Mouse (Mus musculus): ENCODE results near the gene Prkce.

DNA sequence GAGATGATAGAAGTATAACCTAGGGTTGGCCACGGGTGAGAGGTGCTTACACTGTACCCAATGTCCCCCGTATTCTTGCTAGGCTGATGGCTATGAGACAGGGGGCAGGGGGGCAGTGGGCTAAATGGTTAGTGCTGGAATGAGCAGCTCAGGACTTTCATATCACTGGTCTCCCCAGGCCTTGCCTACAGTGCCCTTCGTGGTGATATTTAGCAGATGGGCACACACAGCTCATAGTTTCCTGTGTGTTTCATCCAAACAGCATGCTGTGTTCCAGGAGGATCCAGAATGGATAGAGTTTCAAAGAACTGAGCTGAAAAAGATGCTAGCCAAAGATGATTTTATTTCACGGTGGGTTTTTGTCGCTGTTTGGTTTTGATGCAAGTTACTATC lies 241.0 kb downstream of the Prkce start:
- no peak for TF ChIP-seq POLR2A (IDR thresholded peaks at IDR 0.05; ENCODE audit: insufficient read length, low read depth)
- no peak for TF ChIP-seq SRF (IDR thresholded peaks at IDR 0.05; ENCODE audit: control insufficient read depth, insufficient read length, low read depth)
- no peak for TF ChIP-seq USF1 (IDR thresholded peaks at IDR 0.05; ENCODE audit: low read depth)
- no peak for TF ChIP-seq MAX (IDR thresholded peaks at IDR 0.05; ENCODE audit: low read depth)
- TF ChIP-seq TCF12 (IDR thresholded peaks at IDR 0.05; ENCODE audit: insufficient read depth, poor library complexity, severe bottlenecking) = no peak
- no peak for TF ChIP-seq CEBPB (IDR thresholded peaks at IDR 0.05; ENCODE audit: insufficient read depth, poor library complexity, severe bottlenecking)
- no peak for TF ChIP-seq E2F4 (IDR thresholded peaks at IDR 0.05; ENCODE audit: insufficient read depth)
- no peak for TF ChIP-seq MYOD1 (IDR thresholded peaks at IDR 0.05; ENCODE audit: control insufficient read depth in 1 of 3, insufficient read length in 2 of 3, low read depth in 2 of 3)
- no peak for TF ChIP-seq POLR2AphosphoS2 (IDR thresholded peaks at IDR 0.05; ENCODE audit: insufficient read length, low read depth)
- TF ChIP-seq MYOG (IDR thresholded peaks at IDR 0.05; ENCODE audit: control insufficient read depth in 1 of 3, insufficient read depth in 1 of 3, insufficient read length in 2 of 3, low read depth in 2 of 3) = no peak
